Mouse (Mus musculus): ENCODE measurements around the gene Abhd14b.

DNA sequence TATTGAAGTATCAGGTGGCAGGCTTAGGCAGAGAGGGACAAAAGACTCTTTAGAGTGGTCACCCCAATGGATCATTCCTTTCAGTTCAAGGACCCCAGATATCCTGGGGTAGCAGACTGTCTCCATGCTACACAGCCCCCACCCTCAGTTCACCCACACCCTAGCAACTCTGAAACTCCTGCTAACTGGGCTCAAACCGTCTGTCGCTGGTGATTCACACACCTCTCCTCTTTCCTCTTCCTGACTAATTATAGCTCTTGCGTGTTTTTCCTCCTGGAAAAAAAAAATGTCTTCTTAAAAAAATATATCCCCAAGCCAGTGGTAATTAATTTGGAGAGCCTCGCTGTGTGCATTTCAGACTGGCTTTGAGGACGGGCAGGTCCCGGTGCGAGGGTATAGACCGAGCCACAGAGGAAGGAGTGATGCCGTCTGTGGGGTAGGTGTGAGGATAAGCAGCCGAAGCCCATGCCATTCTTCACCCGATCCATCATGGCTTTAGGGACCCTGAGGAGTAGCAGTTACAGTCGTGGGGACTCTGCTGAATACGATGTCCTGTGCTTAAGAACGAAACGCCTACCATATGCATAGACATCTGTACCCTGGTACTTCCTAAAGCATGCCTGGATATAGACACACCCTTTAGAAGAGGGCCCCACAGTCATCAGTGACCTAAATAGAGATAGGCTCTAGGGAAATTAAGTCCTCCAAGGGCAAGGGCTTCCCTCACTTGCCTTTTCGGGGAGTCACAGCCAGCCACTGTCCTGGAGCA lies 44.5 kb upstream of the Abhd14b start:
- TF ChIP-seq POLR2A (IDR thresholded peaks at IDR 0.05; ENCODE audit: borderline replicate concordance, low read depth, low read length) = no peak
- TF ChIP-seq CTCF (IDR thresholded peaks at IDR 0.05; ENCODE audit: low read depth, low read length) = no peak

All from bone marrow macrophage, adult 2 months (primary cell).